In the genomic region with DNA sequence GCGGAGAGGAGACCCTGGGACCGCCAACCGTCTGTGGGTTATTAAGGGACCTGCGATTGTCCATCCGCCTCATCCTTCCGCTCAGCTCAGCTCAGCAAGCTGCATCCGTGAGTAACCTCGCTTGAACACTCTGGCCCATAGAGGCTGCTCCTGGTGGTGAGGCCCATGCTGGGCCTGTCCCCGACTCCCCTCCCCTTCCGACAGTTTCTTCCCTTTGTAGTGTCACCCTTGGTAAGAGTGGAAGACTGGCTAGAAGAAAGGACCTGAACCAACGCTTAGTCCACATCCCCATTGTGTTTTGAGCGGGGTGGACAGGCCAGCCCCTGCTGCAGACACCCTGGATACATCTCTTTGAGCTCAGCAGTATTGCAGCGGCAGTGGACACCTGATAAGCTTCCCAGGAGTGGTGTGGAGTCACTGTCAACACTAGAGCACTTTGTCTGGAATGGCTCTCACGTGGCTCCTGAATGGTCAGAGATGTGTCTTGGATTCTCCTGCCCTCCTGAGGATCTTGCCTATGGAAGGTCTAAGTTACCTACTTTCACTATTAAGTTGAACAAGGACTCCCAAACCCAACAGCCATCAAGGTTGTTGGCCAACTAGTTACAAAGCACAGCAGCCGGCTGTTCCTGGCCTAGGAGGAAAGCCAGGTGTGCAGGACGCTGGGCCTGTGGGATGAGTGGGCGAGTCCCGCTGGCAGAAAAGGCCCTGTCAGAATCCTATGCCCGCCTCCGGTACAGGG, we compare ENCODE assay signal across 8 mouse cellular contexts. TPM values are rescaled to one million over a fixed set of nuclear protein-coding genes. Genes with fewer than 3 reads are reported as not detected.
A peak's percentile ranks its signal among the peaks of the same experiment; 100 is the strongest.
DNase-seq lines count a peak whose midpoint lies in the region; ATAC-seq and TF ChIP-seq lines count a peak whose summit lies in the region.

No protein-coding gene starts in this region.

- peaks cover 22% of the 10 kb centered on the region for H3K4me1 ChIP-seq in heart, embryonic 13.5 days
- H3K4me1 ChIP-seq in MEL (ENCODE audit: control insufficient read depth in 1 of 2, insufficient read depth in 2 of 2, low read length in 2 of 2), result peaks cover 3 to 8% of the 10 kb centered on the region in 2 experiments; a peak in 3 of 4 replicates
- peaks cover 16% of the 10 kb centered on the region for H3K4me1 ChIP-seq in forebrain, embryonic 13.5 days
- H3K4me1 ChIP-seq in liver, postnatal 0 days (ENCODE audit: insufficient read depth), result peaks cover 14% of the 10 kb centered on the region

- H3K9me3 ChIP-seq in heart, embryonic 13.5 days, result no peaks in the 10 kb centered on the region
- H3K9me3 ChIP-seq in MEL (replicated peaks; ENCODE audit: insufficient read depth, low read length), result no peaks in the 10 kb centered on the region
- no peaks in the 10 kb centered on the region for H3K9me3 ChIP-seq in forebrain, embryonic 13.5 days (replicated peaks)
- H3K9me3 ChIP-seq in liver, postnatal 0 days (ENCODE audit: low read length), result no peaks in the 10 kb centered on the region

- no peaks in the 10 kb centered on the region for H3K27me3 ChIP-seq in heart, embryonic 13.5 days (replicated peaks)
- no peaks in the 10 kb centered on the region for H3K27me3 ChIP-seq in MEL (ENCODE audit: control insufficient read depth in 1 of 2, insufficient read depth in 2 of 2, low read length in 2 of 2)
- no peaks in the 10 kb centered on the region for H3K27me3 ChIP-seq in forebrain, embryonic 13.5 days
- no peaks in the 10 kb centered on the region for H3K27me3 ChIP-seq in liver, postnatal 0 days (ENCODE audit: insufficient read depth, low read length)

- no peak for ATAC-seq in heart, embryonic 13.5 days (ENCODE audit: extremely low read depth, insufficient number of reproducible peaks, low FRiP score, low TSS enrichment)
- peak; percentile 61 for ATAC-seq in forebrain, embryonic 13.5 days
- ATAC-seq in liver, postnatal 0 days, result peak; percentile 15

- H3K9ac ChIP-seq in heart, embryonic 13.5 days, result peak overlapping the region; percentile 83
- H3K9ac ChIP-seq in MEL (ENCODE audit: control insufficient read depth, low read depth, low read length, poor library complexity, severe bottlenecking), result peak overlapping the region; percentile 13
- peak overlapping the region; percentile 80 for H3K9ac ChIP-seq in forebrain, embryonic 13.5 days
- H3K9ac ChIP-seq in liver, postnatal 0 days (replicated peaks), result peak overlapping the region; percentile 47

- intact Hi-C loops in heart, postnatal 10 days (cut with DNase I), result loop anchor here (2.0 kb wide), 1 partner anchor 72 kb away; a partner anchor contains a TSS

- H3K36me3 ChIP-seq in heart, embryonic 13.5 days, result peaks cover 38% of the 10 kb centered on the region
- peaks cover 2 to 6% of the 10 kb centered on the region in 2 experiments; a peak in 3 of 4 replicates for H3K36me3 ChIP-seq in MEL (ENCODE audit: control insufficient read depth in 1 of 2, insufficient read depth in 2 of 2, low read length in 2 of 2)
- H3K36me3 ChIP-seq in forebrain, embryonic 13.5 days (ENCODE audit: poor library complexity, severe bottlenecking), result peaks cover 37% of the 10 kb centered on the region
- H3K36me3 ChIP-seq in liver, postnatal 0 days (replicated peaks; ENCODE audit: insufficient read depth, low read length), result peaks cover 23% of the 10 kb centered on the region

- no peaks in the 10 kb centered on the region for H3K79me2 ChIP-seq in MEL (ENCODE audit: control insufficient read depth, insufficient read depth, low read length, poor library complexity)

- no peak for TF ChIP-seq POLR2A in MEL (IDR thresholded peaks at IDR 0.05; ENCODE audit: control insufficient read depth in 1 of 2, insufficient read depth in 1 of 2, low read depth in 1 of 2, low read length in 2 of 2, poor library complexity in 1 of 2)

- no peak for DNase-seq in heart, postnatal 10 days
- DNase-seq in MEL (ENCODE audit: low read depth, low spot score), result peak; percentile 22
- DNase-seq in liver, postnatal 0 days, result no peak
- no peak for DNase-seq in retina, postnatal 1 day
- DNase-seq in cerebellum, adult 8-10 months, result no peak
- no peak for DNase-seq in right cerebral cortex, postnatal 14 days

- H3K4me3 ChIP-seq in heart, embryonic 13.5 days, result peak overlapping the region; percentile 68
- peak overlapping the region; percentile 31 to 32; a peak in 3 of 4 replicates for H3K4me3 ChIP-seq in MEL (ENCODE audit: control insufficient read depth in 1 of 2, insufficient read depth in 1 of 2, low read depth in 2 of 2, low read length in 2 of 2)
- peak overlapping the region; percentile 66 for H3K4me3 ChIP-seq in forebrain, embryonic 13.5 days
- H3K4me3 ChIP-seq in liver, postnatal 0 days (ENCODE audit: low read depth, low read length), result peak overlapping the region; percentile 45

- H3K4me2 ChIP-seq in heart, embryonic 13.5 days, result peak overlapping the region; percentile 92
- H3K4me2 ChIP-seq in forebrain, embryonic 13.5 days, result peak overlapping the region; percentile 77
- H3K4me2 ChIP-seq in liver, postnatal 0 days (ENCODE audit: low read depth, low read length), result peak overlapping the region; percentile 72

- H3K27ac ChIP-seq in heart, embryonic 13.5 days (replicated peaks), result peak overlapping the region; percentile 53
- no peak overlapping the region for H3K27ac ChIP-seq in MEL (ENCODE audit: control insufficient read depth, low read depth, low read length)
- H3K27ac ChIP-seq in forebrain, embryonic 13.5 days, result peak overlapping the region; percentile 81
- no peak overlapping the region for H3K27ac ChIP-seq in liver, postnatal 0 days (ENCODE audit: low read depth)

- TF ChIP-seq RAD21 in MEL (IDR thresholded peaks at IDR 0.05; ENCODE audit: low read depth, low read length), result no peak

- TF ChIP-seq EP300 in MEL (IDR thresholded peaks at IDR 0.05; ENCODE audit: low read depth in 1 of 2, low read length in 2 of 2), result no peak
- no peak for TF ChIP-seq EP300 in liver, postnatal 0 days (IDR thresholded peaks at IDR 0.05; ENCODE audit: low read depth)

- 29% methylated on average over 20 of the region's 20 CpGs for WGBS in heart, embryonic 13.5 days
- 33% methylated on average over 20 of the region's 20 CpGs for WGBS in forebrain, embryonic 13.5 days
- 38% methylated on average over 19 of the region's 20 CpGs for WGBS in liver, postnatal 0 days (ENCODE audit: insufficient replicate concordance)

- TF ChIP-seq CTCF in MEL (IDR thresholded peaks at IDR 0.05 in 2 of 3, conservative IDR thresholded peaks at IDR 0.05 in 1 of 3; ENCODE audit: control insufficient read depth in 1 of 3, insufficient read depth in 1 of 3, low read depth in 2 of 3, low read length in 3 of 3, poor library complexity in 1 of 3, severe bottlenecking in 1 of 3), result no peak
- TF ChIP-seq CTCF in liver, postnatal 0 days (IDR thresholded peaks at IDR 0.05; ENCODE audit: low read depth), result no peak

TF ChIP-seq in MEL, 35 proteins besides CTCF, POLR2A, EP300 and RAD21:
- TF ChIP-seq SMC3 (IDR thresholded peaks at IDR 0.05; ENCODE audit: low read depth, low read length) (no peak), USF2 (IDR thresholded peaks at IDR 0.05; ENCODE audit: borderline replicate concordance in 1 of 2, insufficient read depth in 1 of 2, low read depth in 1 of 2, low read length in 2 of 2) (no peak), ZMIZ1 (IDR thresholded peaks at IDR 0.05; ENCODE audit: low read depth, low read length) (no peak), MYC (IDR thresholded peaks at IDR 0.05; ENCODE audit: low read depth, low read length) (no peak), MAFK (IDR thresholded peaks at IDR 0.05; ENCODE audit: borderline replicate concordance, low read depth, low read length) (no peak), NELFE (IDR thresholded peaks at IDR 0.05; ENCODE audit: low read depth, low read length) (no peak), KAT2A (conservative IDR thresholded peaks at IDR 0.05; ENCODE audit: low read depth, low read length) (no peak), CHD1 (IDR thresholded peaks at IDR 0.05; ENCODE audit: low read depth, low read length) (no peak), POLR2AphosphoS5 (IDR thresholded peaks at IDR 0.05; ENCODE audit: borderline replicate concordance, low read depth, low read length) (no peak), ETS1 (IDR thresholded peaks at IDR 0.05; ENCODE audit: low read depth, low read length) (no peak), ZKSCAN1 (IDR thresholded peaks at IDR 0.05; ENCODE audit: low read depth, low read length) (no peak), TAL1 (IDR thresholded peaks at IDR 0.05; ENCODE audit: low read length) (no peak), ELF1 (IDR thresholded peaks at IDR 0.05; ENCODE audit: low read depth, low read length) (no peak)

RNA-seq across cellular contexts. Expression of a gene that starts 0.8 kb away (rescaled TPM):
- polyA plus RNA-seq in heart, embryonic 13.5 days (2015; fragmentation: Nextera tagmentation; extraction: Ambion mirVana), result 3.7 and 3.8 TPM in 2 replicates
- total RNA-seq in heart, postnatal 10 days (2021), result 1 to 10 TPM; 1.1 to 2.1 TPM
- 0.31 and 0.72 TPM in 2 replicates for total RNA-seq in MEL (2012; rRNA removed)
- polyA plus RNA-seq in MEL (2012; ENCODE audit: insufficient read depth in 1 of 2, insufficient read length in 2 of 2, low read depth in 1 of 2, low replicate concordance in 2 of 2, missing spikeins in 1 of 2), result 1 to 10 TPM in 1 of 2 experiments, not detected in 1; 2.9 TPM
- 19.3 and 25.1 TPM in 2 replicates for polyA plus RNA-seq in forebrain, embryonic 13.5 days (2015; fragmentation: Nextera tagmentation; extraction: Ambion mirVana)
- polyA plus RNA-seq in liver, postnatal 0 days (2015; fragmentation: Nextera tagmentation; extraction: Ambion mirVana), result 0.25 and 0.35 TPM in 2 replicates

RNA-seq across cellular contexts. Expression of a gene that starts 16.0 kb away (rescaled TPM):
- 2.6 and 2.7 TPM in 2 replicates for polyA plus RNA-seq in heart, embryonic 13.5 days (2015; fragmentation: Nextera tagmentation; extraction: Ambion mirVana)
- total RNA-seq in heart, postnatal 10 days (2021), result 10 to 100 TPM; 13.1 to 14.4 TPM
- total RNA-seq in MEL (2012; rRNA removed), result 7.4 and 8.8 TPM in 2 replicates
- 10 to 100 TPM in 1 of 2 experiments, not detected in 1; 15.9 TPM for polyA plus RNA-seq in MEL (2012; ENCODE audit: insufficient read depth in 1 of 2, insufficient read length in 2 of 2, low read depth in 1 of 2, low replicate concordance in 2 of 2, missing spikeins in 1 of 2)
- polyA plus RNA-seq in forebrain, embryonic 13.5 days (2015; fragmentation: Nextera tagmentation; extraction: Ambion mirVana), result 8.7 and 8.8 TPM in 2 replicates
- polyA plus RNA-seq in liver, postnatal 0 days (2015; fragmentation: Nextera tagmentation; extraction: Ambion mirVana), result 5.4 and 6.3 TPM in 2 replicates

Comparison
In these comparisons a context has a peak if more than half of its experiments do, and no peak if none do; other contexts are left out.
1. H3K27ac ChIP-seq: peak in heart, embryonic 13.5 days (single experiment) and forebrain, embryonic 13.5 days (single experiment); none in MEL (single experiment) and liver, postnatal 0 days (single experiment).
2. H3K9ac ChIP-seq: peak in every context shown above with its lines; median percentile 83 in heart, embryonic 13.5 days; 80 in forebrain, embryonic 13.5 days; 47 in liver, postnatal 0 days; 13 in MEL.
3. Peak in every context shown above with its lines, with median percentiles within 50 percentile points of each other: H3K4me2 ChIP-seq and H3K4me3 ChIP-seq.